Mouse (Mus musculus) gastrocnemius, postnatal 14 days (tissue): Measurements from ENCODE around the gene Gm21454. TPM values are rescaled to one million over a fixed set of nuclear protein-coding genes. Genes with fewer than 3 reads are reported as not detected.
"Not testable (repeated sequence)": the region's sequence is repeated elsewhere in the genome, so short reads cannot be mapped to it uniquely, and the experiment has no call there.

ENCODE experiments used
- DNase-seq: peaks from one replicate; pipeline ENCODE4 v3.0.0; 2021; ENCODE audit warnings: mixed read lengths
- intact Hi-C: fragments of 180-260 bp; cut with DNase I; formaldehyde crosslinking; loops from one replicate; pipeline ENCODE4 v1.15.1; 2025; ENCODE audit warnings: low total_unique reads
- long read RNA-seq, 2 experiments: library from polyadenylated mRNA; stranded (forward); transcript quantifications; one replicate each; pipeline ENCODE4 v2.0.0; 2021
- total RNA-seq, 2 experiments: library from RNA; stranded (reverse); gene quantifications; 2 replicates each; pipeline ENCODE4 v1.2.3; 2021

Gm21454 gene
- not detected for total RNA-seq
- long read RNA-seq, experiment 1 = 0 reads
- long read RNA-seq, experiment 2 = 0 reads

DNA sequence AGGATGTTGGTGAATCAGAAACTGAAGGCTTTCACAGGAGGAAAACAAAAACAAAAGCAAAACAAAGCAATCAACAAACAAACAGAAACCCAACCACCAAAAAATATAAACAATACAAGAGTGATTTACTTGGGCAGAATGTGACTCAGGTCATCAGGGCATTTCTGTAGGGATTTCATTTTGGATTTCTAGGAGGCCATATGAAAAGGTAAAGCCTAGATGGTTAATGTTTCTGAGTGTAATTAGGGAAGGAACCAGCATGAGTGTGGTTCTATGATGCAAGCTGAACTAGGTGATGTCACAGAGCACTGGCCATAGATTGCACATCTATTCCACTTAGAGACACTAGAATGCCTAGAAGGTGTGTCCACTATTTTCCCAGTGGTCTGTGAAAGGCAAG is at the start of gene Gm21454, which contains the start of gene Gm21440:
Gm21454 (plus strand) TSS at position 352 of the 400 bp plus-strand sequence.
Gm21440 (plus strand) TSS at position 301 of the 400 bp plus-strand sequence.
- DNase-seq, intact Hi-C loops: not testable (repeated sequence)

GRCm38 (mm10) chrY:13223828-13224227 is 28.4 kb upstream of the Gm21454 start, which contains the start of gene Gm21828:
Gene Gm21828, minus strand, starts transcription at chrY:13223928.
- intact Hi-C loops, DNase-seq: not testable (repeated sequence)

DNA sequence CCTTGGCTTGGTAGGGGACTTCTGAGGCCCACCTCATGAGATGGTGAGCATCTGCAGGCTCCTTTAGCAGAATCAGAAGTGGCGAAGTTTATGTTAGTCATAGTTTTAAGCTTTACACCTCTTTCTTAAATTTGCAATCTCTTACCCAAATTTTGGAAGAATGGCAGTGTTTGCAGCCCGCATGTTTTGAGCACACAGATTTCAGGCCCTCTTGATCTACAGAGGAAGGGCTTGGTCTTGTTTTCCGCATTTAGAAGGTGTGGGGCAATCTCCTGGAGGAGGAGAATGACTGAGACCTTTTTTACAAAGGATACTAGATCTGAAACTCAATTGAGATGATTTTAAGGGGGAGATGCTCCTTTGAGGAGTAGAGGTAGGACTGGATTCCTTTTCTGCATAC is 96.7 kb downstream of the Gm21454 start, which contains the start of gene Gm21725:
Gm21725 (minus strand) TSS at position 101 of the 400 bp plus-strand sequence.
- DNase-seq, intact Hi-C loops: not testable (repeated sequence)

Other genes with a start within 250 kb of the Gm21454 start
- not detected for gene Gm20807, start 209.6 kb upstream of the Gm21454 start, total RNA-seq
- gene Gm21891, start 119.0 kb upstream of the Gm21454 start, total RNA-seq = not detected
- gene Gm21425, start 90.5 kb upstream of the Gm21454 start, total RNA-seq = not detected
- not detected for gene Gm21828, start 28.5 kb upstream of the Gm21454 start, total RNA-seq
- gene Gm21440, start 51 bp upstream of the Gm21454 start, total RNA-seq = not detected
- gene Gm21725, start 96.6 kb downstream of the Gm21454 start, total RNA-seq = not detected
- gene Gm21866, start 213.1 kb downstream of the Gm21454 start, total RNA-seq = not detected
- gene Gm20773, start 241.6 kb downstream of the Gm21454 start, total RNA-seq = not detected